Mouse (Mus musculus) c-Kit-positive CD71-negative TER-119-negative erythroid progenitor cells, embryonic 14.5 days (primary cell): ENCODE results near the gene Tppp3.
A peak's percentile ranks its signal among the peaks of the same experiment; 100 is the strongest.

Source experiments
- DNase-seq: peaks from one replicate; pipeline ENCODE4 v3.0.0-alpha.2; 2013; ENCODE audit warnings: low read depth

Tppp3 gene

GRCm38 (mm10) chr8:105484392-105484791 lies 13.1 kb upstream of the Tppp3 start:
- DNase-seq = no peak

GRCm38 (mm10) chr8:105484030-105484368 lies 12.7 kb upstream of the Tppp3 start:
- no peak for DNase-seq

GRCm38 (mm10) chr8:105483212-105484029 lies 12.1 kb upstream of the Tppp3 start:
- no peak for DNase-seq

GRCm38 (mm10) chr8:105482123-105482522 lies 10.8 kb upstream of the Tppp3 start:
- DNase-seq = no peak

GRCm38 (mm10) chr8:105481453-105481852 lies 10.1 kb upstream of the Tppp3 start:
- DNase-seq = peak; percentile 65

- DNase-seq = no peak
Measured at GRCm38 (mm10) chr8:105481013-105481412, 9.7 kb upstream of the Tppp3 start.

GRCm38 (mm10) chr8:105477792-105478191 lies 6.5 kb upstream of the Tppp3 start:
- no peak for DNase-seq

- no peak for DNase-seq
Measured at GRCm38 (mm10) chr8:105476628-105477413, 5.5 kb upstream of the Tppp3 start.

- no peak for DNase-seq
Measured at GRCm38 (mm10) chr8:105476161-105476560, 4.8 kb upstream of the Tppp3 start.

GRCm38 (mm10) chr8:105475742-105476141 lies 4.4 kb upstream of the Tppp3 start:
- no peak for DNase-seq

- no peak for DNase-seq
Measured at GRCm38 (mm10) chr8:105475254-105475653, 3.9 kb upstream of the Tppp3 start.

- DNase-seq = no peak
Measured at GRCm38 (mm10) chr8:105474680-105475079, 3.4 kb upstream of the Tppp3 start.

GRCm38 (mm10) chr8:105473816-105474606 lies 2.7 kb upstream of the Tppp3 start:
- no peak for DNase-seq

- DNase-seq = no peak
Measured at GRCm38 (mm10) chr8:105472983-105473382, 1.7 kb upstream of the Tppp3 start.

- DNase-seq = no peak
Measured at GRCm38 (mm10) chr8:105472414-105472932, 1.1 kb upstream of the Tppp3 start.

- DNase-seq = no peak
Measured at GRCm38 (mm10) chr8:105470681-105471313, 529 bp downstream of the Tppp3 start.

GRCm38 (mm10) chr8:105470262-105470661 lies 1.1 kb downstream of the Tppp3 start:
- no peak for DNase-seq

- DNase-seq = no peak
Measured at GRCm38 (mm10) chr8:105469816-105470215, 1.5 kb downstream of the Tppp3 start.

GRCm38 (mm10) chr8:105469041-105469695 lies 2.2 kb downstream of the Tppp3 start:
- DNase-seq = no peak

GRCm38 (mm10) chr8:105468002-105468720 lies 3.2 kb downstream of the Tppp3 start:
- DNase-seq = no peak
